Mouse (Mus musculus) heart, adult 11 months (tissue): ENCODE results near the gene Gpatch2.
A peak's percentile ranks its signal among the peaks of the same experiment; 100 is the strongest.

Source experiments
- DNase-seq: peaks from one replicate; pipeline ENCODE4 v3.0.0; 2022

The Gpatch2 gene

GRCm38 (mm10) chr1:187376946-187377671, 161.8 kb downstream of the Gpatch2 start:
- no peak for DNase-seq

GRCm38 (mm10) chr1:187377865-187378524, 162.7 kb downstream of the Gpatch2 start:
- DNase-seq, result peak; percentile 68

GRCm38 (mm10) chr1:187389476-187389875, 174.2 kb downstream of the Gpatch2 start:
- DNase-seq, result no peak

GRCm38 (mm10) chr1:187400834-187401233, 185.5 kb downstream of the Gpatch2 start:
- DNase-seq, result peak; percentile 24
